Mouse (Mus musculus) heart, adult 8-10 months (tissue): Measurements from ENCODE around the gene Stt3a. TPM values are rescaled to one million over a fixed set of nuclear protein-coding genes. Genes with fewer than 3 reads are reported as not detected.

ENCODE experiments used
- DNase-seq: peaks from one replicate; pipeline ENCODE4 v3.0.0; 2022; ENCODE audit warnings: low spot score
- total RNA-seq, 4 experiments: library from RNA; stranded (reverse); gene quantifications; 2 replicates each; pipeline ENCODE4 v1.2.4; 2022

Gene Stt3a
- total RNA-seq, 4 experiments from 2014 or later = 51.1 to 59.0 (median 56.2) TPM

GRCm38 (mm10) chr9:36726131-36727033 is 41.1 kb downstream of the Stt3a start:
- DNase-seq = peak; percentile 92

GRCm38 (mm10) chr9:36716624-36717023 is 50.9 kb downstream of the Stt3a start:
- DNase-seq = no peak

DNA sequence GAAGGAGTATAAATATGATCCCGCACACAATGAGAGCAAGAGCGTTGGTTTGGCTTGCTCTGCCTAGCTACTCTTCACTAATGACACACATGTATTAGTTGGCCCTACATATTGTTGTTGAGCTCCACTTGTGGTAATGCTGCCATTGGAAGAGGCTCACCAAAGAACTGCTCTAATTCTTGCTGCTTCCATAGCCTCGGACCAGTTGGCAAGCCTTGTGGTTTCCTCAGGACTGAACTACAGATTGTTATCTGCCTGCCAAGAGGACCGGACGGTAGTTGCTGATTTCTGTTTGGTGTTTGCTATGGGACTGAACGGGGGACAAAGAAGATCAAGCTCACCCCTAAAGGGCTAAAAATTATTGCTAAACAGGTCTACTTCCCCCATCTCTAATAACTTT is 60.2 kb downstream of the Stt3a start:
- DNase-seq = no peak

DNA sequence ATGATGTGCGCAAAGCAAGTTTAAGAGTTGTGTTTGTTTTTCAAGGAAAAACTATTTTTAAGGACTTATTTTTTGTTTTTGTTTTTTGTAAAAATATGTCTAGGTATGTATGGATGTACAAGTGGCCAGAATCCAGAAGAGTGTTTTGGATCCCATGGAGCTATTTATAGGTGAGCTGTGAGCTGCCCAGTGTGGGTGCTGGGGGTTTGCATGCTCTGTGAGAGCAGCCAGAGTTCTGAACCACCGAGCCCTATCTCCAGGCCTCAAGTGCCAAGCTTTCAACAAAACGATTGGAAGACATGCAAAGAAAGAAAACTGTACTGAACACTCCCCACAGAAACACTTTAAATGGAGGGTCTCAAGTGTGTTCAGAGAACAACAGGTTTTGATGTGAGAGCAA is 61.6 kb downstream of the Stt3a start:
- no peak for DNase-seq

GRCm38 (mm10) chr9:36694276-36694675 is 73.2 kb downstream of the Stt3a start:
- no peak for DNase-seq

DNA sequence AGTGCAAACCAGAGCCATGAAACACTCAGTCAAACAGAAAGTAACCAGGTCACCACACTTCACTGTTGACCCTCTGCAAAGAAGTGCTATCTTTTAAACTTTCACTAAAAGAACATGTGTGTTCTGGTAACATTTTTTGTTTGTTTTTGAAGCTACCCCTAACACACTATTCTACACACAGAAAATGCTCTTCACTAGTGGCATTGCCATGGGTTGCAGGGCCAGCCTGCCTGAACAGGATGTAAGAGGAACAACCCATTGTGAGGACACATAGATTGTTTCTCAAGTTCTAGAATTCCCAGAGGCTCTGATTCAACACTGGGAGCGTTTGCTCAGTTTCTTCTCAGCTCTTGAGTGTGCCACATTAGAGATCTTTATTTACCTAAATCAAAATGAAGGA is 74.6 kb downstream of the Stt3a start, which contains the start of gene Acrv1:
Acrv1 (plus strand) TSS at position 301 of the 400 bp plus-strand sequence.
- DNase-seq = no peak

DNA sequence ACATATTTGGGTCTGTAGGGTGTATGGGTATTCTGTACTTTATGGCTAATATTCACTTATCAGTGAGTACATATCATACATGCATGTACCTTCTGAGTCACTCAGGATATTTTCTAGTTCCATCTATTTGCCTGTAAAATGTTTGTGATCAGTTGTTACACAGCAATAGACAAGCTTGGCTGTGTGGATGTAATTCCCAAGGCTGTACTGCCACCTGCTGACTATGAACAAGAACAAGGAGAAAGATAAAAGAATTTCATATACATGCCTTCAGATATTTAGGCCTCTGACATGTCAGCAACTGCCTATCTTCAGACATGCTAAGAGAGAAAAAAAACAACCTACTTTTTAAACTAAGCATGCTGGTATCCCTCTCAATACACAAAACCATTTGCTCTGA is 80.2 kb downstream of the Stt3a start:
- no peak for DNase-seq

DNA sequence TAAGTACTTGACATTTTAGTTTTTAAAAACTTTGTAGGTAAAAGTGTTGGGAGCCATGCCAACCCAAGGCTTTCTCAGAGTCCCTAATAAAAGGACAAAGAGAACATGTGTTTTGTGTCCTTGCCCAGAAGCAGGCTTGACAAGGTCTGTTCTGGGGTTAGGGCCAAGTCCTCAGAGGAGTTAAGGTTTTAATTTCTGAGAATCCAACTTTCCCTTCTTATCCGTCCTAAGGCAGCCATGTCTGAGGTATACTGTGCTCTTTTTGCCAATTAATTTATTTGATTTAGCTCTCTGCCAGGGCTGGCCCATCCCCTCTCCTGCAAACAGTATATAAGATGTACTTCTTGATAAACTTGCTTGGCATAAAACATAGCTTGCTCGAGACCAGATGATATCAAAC is 86.1 kb downstream of the Stt3a start:
- no peak for DNase-seq

Other genes with a start within 250 kb of the Stt3a start
- not detected for gene Gm5615, start 225.7 kb downstream of the Stt3a start, total RNA-seq
- not detected for gene Gm17689, start 185.0 kb downstream of the Stt3a start, total RNA-seq
- not detected for gene A630095E13Rik, start 124.3 kb downstream of the Stt3a start, total RNA-seq
- not detected for gene Acrv1, start 74.5 kb downstream of the Stt3a start, total RNA-seq
- under 1 TPM; 0.19 to 0.86 (median 0.35) TPM for gene Chek1, start 40.6 kb downstream of the Stt3a start, total RNA-seq
- gene Ei24, start 29.7 kb upstream of the Stt3a start, total RNA-seq = 10 to 100 TPM; 64.5 to 70.2 (median 69.7) TPM
- 1 to 10 TPM; 1.9 to 4.7 (median 2.2) TPM for gene Fez1, start 54.2 kb upstream of the Stt3a start, total RNA-seq